Mouse (Mus musculus) kidney, adult 18-20 months (tissue): ENCODE measurements around the gene Ptgs2.
A peak's percentile ranks its signal among the peaks of the same experiment; 100 is the strongest.

Experiments
- DNase-seq: peaks from one replicate; pipeline ENCODE4 v3.0.0; 2021

Ptgs2 gene

GRCm38 (mm10) chr1:150099790-150100333 is at the start of gene Ptgs2:
Ptgs2 (plus strand) TSS chr1:150100031.
- peak; percentile 13 for DNase-seq

GRCm38 (mm10) chr1:150050256-150050655 is 49.6 kb upstream of the Ptgs2 start:
- DNase-seq = no peak

- DNase-seq = no peak
Measured at GRCm38 (mm10) chr1:150065684-150066083, 34.1 kb upstream of the Ptgs2 start.

- no peak for DNase-seq
Measured at GRCm38 (mm10) chr1:150072880-150073279, 27.0 kb upstream of the Ptgs2 start.

GRCm38 (mm10) chr1:150074609-150075008 is 25.2 kb upstream of the Ptgs2 start:
- no peak for DNase-seq

GRCm38 (mm10) chr1:150089040-150089692 is 10.7 kb upstream of the Ptgs2 start:
- no peak for DNase-seq

GRCm38 (mm10) chr1:150090229-150090628 is 9.6 kb upstream of the Ptgs2 start:
- no peak for DNase-seq

GRCm38 (mm10) chr1:150097036-150097435 is 2.8 kb upstream of the Ptgs2 start:
- no peak for DNase-seq

GRCm38 (mm10) chr1:150097721-150098120 is 2.1 kb upstream of the Ptgs2 start:
- no peak for DNase-seq

GRCm38 (mm10) chr1:150099374-150099773 is 457 bp upstream of the Ptgs2 start:
- no peak for DNase-seq

GRCm38 (mm10) chr1:150104228-150104720 is 4.4 kb downstream of the Ptgs2 start:
- peak; percentile 4 for DNase-seq

- DNase-seq = no peak
Measured at GRCm38 (mm10) chr1:150106736-150107135, 6.9 kb downstream of the Ptgs2 start.

- no peak for DNase-seq
Measured at GRCm38 (mm10) chr1:150109591-150109990, 9.8 kb downstream of the Ptgs2 start.

- DNase-seq = no peak
Measured at GRCm38 (mm10) chr1:150115352-150115751, 15.5 kb downstream of the Ptgs2 start.

GRCm38 (mm10) chr1:150118352-150118751 is 18.5 kb downstream of the Ptgs2 start:
- no peak for DNase-seq

GRCm38 (mm10) chr1:150125568-150125967 is 25.7 kb downstream of the Ptgs2 start:
- DNase-seq = no peak

GRCm38 (mm10) chr1:150130070-150130469 is 30.2 kb downstream of the Ptgs2 start:
- DNase-seq = no peak

GRCm38 (mm10) chr1:150130586-150131275 is 30.9 kb downstream of the Ptgs2 start:
- no peak for DNase-seq

- DNase-seq = no peak
Measured at GRCm38 (mm10) chr1:150135350-150135749, 35.5 kb downstream of the Ptgs2 start.

- no peak for DNase-seq
Measured at GRCm38 (mm10) chr1:150139730-150140129, 39.9 kb downstream of the Ptgs2 start.

- DNase-seq = no peak
Measured at GRCm38 (mm10) chr1:150141939-150142338, 42.1 kb downstream of the Ptgs2 start.

GRCm38 (mm10) chr1:150143578-150143977 is 43.7 kb downstream of the Ptgs2 start:
- DNase-seq = no peak

- no peak for DNase-seq
Measured at GRCm38 (mm10) chr1:150145049-150145448, 45.2 kb downstream of the Ptgs2 start.

- DNase-seq = no peak
Measured at GRCm38 (mm10) chr1:150147272-150147671, 47.4 kb downstream of the Ptgs2 start.
